Mouse (Mus musculus) embryonic facial prominence, embryonic 15.5 days (tissue): Measurements from ENCODE around the gene Ltb4r2. TPM values are rescaled to one million over a fixed set of nuclear protein-coding genes. Genes with fewer than 3 reads are reported as not detected.

Experiments used
- ATAC-seq: fragments of 200-750 bp; cut with Nextera tagmentation; 2 replicates; pipeline ENCODE4 v1.8.0; 2017; ENCODE audit warnings: low read depth, moderate TSS enrichment; ENCODE audit not compliant: insufficient number of reproducible peaks, low FRiP score, low TSS enrichment
- H3K27ac ChIP-seq: fragments of 300-500 bp; sonication (generic); replicated peaks from 2 replicates; pipeline ENCODE4 v1.5.1; 2015; ENCODE audit warnings: mild to moderate bottlenecking, inconsistent platforms
- H3K27me3 ChIP-seq: fragments of 300-500 bp; sonication (generic); 2 replicates; pipeline ENCODE4 v1.6.1; 2015; ENCODE audit warnings: inconsistent platforms
- H3K36me3 ChIP-seq: fragments of 300-500 bp; sonication (generic); 2 replicates; pipeline ENCODE4 v1.6.1; 2015; ENCODE audit warnings: mild to moderate bottlenecking, inconsistent platforms
- H3K4me1 ChIP-seq: fragments of 300-500 bp; sonication (generic); 2 replicates; pipeline ENCODE4 v1.6.1; 2015; ENCODE audit warnings: inconsistent platforms
- H3K4me2 ChIP-seq: fragments of 300-500 bp; sonication (generic); replicated peaks from 2 replicates; pipeline ENCODE4 v1.6.1; 2015; ENCODE audit warnings: mild to moderate bottlenecking, inconsistent platforms
- H3K4me3 ChIP-seq: fragments of 300-500 bp; sonication (generic); replicated peaks from 2 replicates; pipeline ENCODE4 v1.5.1; 2015; ENCODE audit warnings: mild to moderate bottlenecking, inconsistent platforms
- H3K9ac ChIP-seq: fragments of 300-500 bp; sonication (generic); 2 replicates; pipeline ENCODE4 v1.6.1; 2015; ENCODE audit warnings: inconsistent platforms
- H3K9me3 ChIP-seq: fragments of 300-500 bp; sonication (generic); replicated peaks from 2 replicates; pipeline ENCODE4 v1.6.1; 2016; ENCODE audit warnings: inconsistent platforms
- WGBS: fragments of 180-500 bp; shearing (Covaris S2); methylation state at CpG from one replicate; pipeline ENCODE4 v1.1.7; 2015; 5-methylcytosine and 5-hydroxymethylcytosine counted together
- polyA plus RNA-seq: library from polyadenylated mRNA; unstranded; fragments of >200 nt; fragmentation: Nextera tagmentation; extraction: Ambion mirVana; gene quantifications from 2 replicates; pipeline ENCODE4 v1.2.1, GENCODE M21; 2015

The Ltb4r2 gene
- polyA plus RNA-seq, 1 experiment from 2014 or later, result 0.95 TPM

GRCm38 (mm10) chr14:55765696-55766095 lies 4.5 kb downstream of the Ltb4r2 start, which contains the start of gene Ltb4r1:
Ltb4r1 (plus strand) TSS chr14:55765962.
- 0 out of 2 replicates have a peak, but pooled peaks cover 2% of the 10 kb centered on the region for H3K36me3 ChIP-seq
- WGBS, result 58% methylated on average over 4 of the region's 4 CpGs
- peaks cover 49% of the 10 kb centered on the region for H3K27me3 ChIP-seq
- no peaks in the 10 kb centered on the region for H3K9me3 ChIP-seq
- no peak for ATAC-seq
- H3K27ac ChIP-seq, result no peak within 1 kb of the TSS
- no peak within 1 kb of the TSS for H3K4me2 ChIP-seq
- H3K4me1 ChIP-seq, result peaks cover 32% of the 10 kb centered on the region
- H3K9ac ChIP-seq, result no peak within 1 kb of the TSS
- H3K4me3 ChIP-seq, result no peak within 1 kb of the TSS

- Histone ChIP-seq H3K4me2 (peak overlapping the region; percentile 76), H3K4me1 (peaks cover 15% of the 10 kb centered on the region), H3K27ac (no peak overlapping the region), H3K9me3 (no peaks in the 10 kb centered on the region), H3K36me3 (0 out of 2 replicates have a peak, but pooled peaks cover 2% of the 10 kb centered on the region), H3K4me3 (peak overlapping the region; percentile 46), H3K9ac (peak overlapping the region; percentile 51), H3K27me3 (peaks cover 41% of the 10 kb centered on the region)
- WGBS, result 11% methylated on average over 52 of the region's 52 CpGs
- peak; percentile 57 for ATAC-seq
These were observed 6.5 kb downstream of the Ltb4r2 start for GRCm38 (mm10) chr14:55767519-55768414.

GRCm38 (mm10) chr14:55768555-55768954 lies 7.3 kb downstream of the Ltb4r2 start:
- 0 out of 2 replicates have a peak, but pooled peaks cover 2% of the 10 kb centered on the region for H3K36me3 ChIP-seq
- H3K4me3 ChIP-seq, result no peak overlapping the region
- H3K9ac ChIP-seq, result no peak overlapping the region; the same call in 1 of the 2 replicates
- H3K4me2 ChIP-seq, result no peak overlapping the region
- H3K9me3 ChIP-seq, result no peaks in the 10 kb centered on the region
- H3K4me1 ChIP-seq, result peaks cover 10% of the 10 kb centered on the region
- 83% methylated on average over 6 of the region's 6 CpGs for WGBS
- H3K27me3 ChIP-seq, result peaks cover 41% of the 10 kb centered on the region
- no peak for ATAC-seq
- no peak overlapping the region for H3K27ac ChIP-seq

- ATAC-seq, result no peak
- Histone ChIP-seq H3K4me3 (no peak overlapping the region), H3K9me3 (no peaks in the 10 kb centered on the region), H3K4me2 (no peak overlapping the region), H3K36me3 (0 out of 2 replicates have a peak, but pooled peaks cover 2% of the 10 kb centered on the region), H3K4me1 (peaks cover 10% of the 10 kb centered on the region), H3K9ac (no peak overlapping the region), H3K27me3 (peaks cover 40% of the 10 kb centered on the region), H3K27ac (no peak overlapping the region)
- WGBS, result 74% methylated on average over 16 of the region's 16 CpGs
These were observed 8.0 kb downstream of the Ltb4r2 start for GRCm38 (mm10) chr14:55769087-55769703.

GRCm38 (mm10) chr14:55776711-55777110 lies 15.5 kb downstream of the Ltb4r2 start:
- H3K9ac ChIP-seq, result no peak overlapping the region
- H3K27ac ChIP-seq, result no peak overlapping the region
- peaks cover 19% of the 10 kb centered on the region for H3K36me3 ChIP-seq
- no peak for ATAC-seq
- no peak overlapping the region for H3K4me3 ChIP-seq
- no peak overlapping the region for H3K4me2 ChIP-seq
- no peaks in the 10 kb centered on the region for H3K9me3 ChIP-seq
- H3K4me1 ChIP-seq, result peaks cover 11% of the 10 kb centered on the region
- peaks cover 6% of the 10 kb centered on the region; the same call in 1 of the 2 replicates for H3K27me3 ChIP-seq
- WGBS, result 61% methylated on average over 7 of the region's 7 CpGs

GRCm38 (mm10) chr14:55777176-55777575 lies 15.9 kb downstream of the Ltb4r2 start:
- H3K27me3 ChIP-seq, result 0 out of 2 replicates have a peak, but pooled peaks cover 5% of the 10 kb centered on the region
- peaks cover 19% of the 10 kb centered on the region for H3K36me3 ChIP-seq
- H3K27ac ChIP-seq, result no peak overlapping the region
- no peak for ATAC-seq
- no peak overlapping the region for H3K9ac ChIP-seq
- H3K4me1 ChIP-seq, result peaks cover 16% of the 10 kb centered on the region
- no peak overlapping the region for H3K4me3 ChIP-seq
- H3K4me2 ChIP-seq, result no peak overlapping the region
- H3K9me3 ChIP-seq, result no peaks in the 10 kb centered on the region
- 37% methylated on average over 3 of the region's 3 CpGs for WGBS

GRCm38 (mm10) chr14:55777806-55778205 lies 16.6 kb downstream of the Ltb4r2 start:
- Histone ChIP-seq H3K36me3 (peaks cover 19% of the 10 kb centered on the region), H3K27ac (no peak overlapping the region), H3K9ac (no peak overlapping the region), H3K4me3 (no peak overlapping the region), H3K4me1 (peaks cover 20% of the 10 kb centered on the region), H3K4me2 (no peak overlapping the region), H3K27me3 (0 out of 2 replicates have a peak, but pooled peaks cover 9% of the 10 kb centered on the region), H3K9me3 (no peaks in the 10 kb centered on the region)
- 84% methylated on average over 11 of the region's 11 CpGs for WGBS
- no peak for ATAC-seq

GRCm38 (mm10) chr14:55778686-55779085 lies 17.5 kb downstream of the Ltb4r2 start:
- Histone ChIP-seq H3K4me2 (no peak overlapping the region), H3K9ac (no peak overlapping the region), H3K4me3 (no peak overlapping the region), H3K36me3 (peaks cover 19% of the 10 kb centered on the region), H3K4me1 (peaks cover 25% of the 10 kb centered on the region), H3K27me3 (0 out of 2 replicates have a peak, but pooled peaks cover 10% of the 10 kb centered on the region), H3K27ac (no peak overlapping the region), H3K9me3 (no peaks in the 10 kb centered on the region)
- ATAC-seq, result no peak
- 88% methylated on average over 15 of the region's 15 CpGs for WGBS

- Histone ChIP-seq H3K27me3 (0 out of 2 replicates have a peak, but pooled peaks cover 13% of the 10 kb centered on the region), H3K9ac (no peak overlapping the region), H3K4me1 (peaks cover 28% of the 10 kb centered on the region), H3K36me3 (peaks cover 17% of the 10 kb centered on the region), H3K27ac (no peak overlapping the region), H3K9me3 (no peaks in the 10 kb centered on the region), H3K4me2 (no peak overlapping the region), H3K4me3 (no peak overlapping the region)
- ATAC-seq, result no peak
- WGBS, result 59% methylated on average over 16 of the region's 16 CpGs
These were observed 18.4 kb downstream of the Ltb4r2 start for GRCm38 (mm10) chr14:55779656-55780055.

- 81% methylated on average over 11 of the region's 11 CpGs for WGBS
- Histone ChIP-seq H3K9ac (no peak overlapping the region), H3K27me3 (0 out of 2 replicates have a peak, but pooled peaks cover 16% of the 10 kb centered on the region), H3K4me3 (no peak overlapping the region), H3K27ac (no peak overlapping the region), H3K36me3 (peaks cover 8% of the 10 kb centered on the region), H3K9me3 (no peaks in the 10 kb centered on the region), H3K4me1 (peaks cover 28% of the 10 kb centered on the region), H3K4me2 (no peak overlapping the region; the same call in 1 of the 2 replicates)
- no peak for ATAC-seq
These were observed 19.5 kb downstream of the Ltb4r2 start for GRCm38 (mm10) chr14:55780736-55781135.

- H3K27me3 ChIP-seq, result 0 out of 2 replicates have a peak, but pooled peaks cover 16% of the 10 kb centered on the region
- H3K36me3 ChIP-seq, result peaks cover 8% of the 10 kb centered on the region
- peak overlapping the region; percentile 50 for H3K4me2 ChIP-seq
- H3K4me3 ChIP-seq, result peak overlapping the region; percentile 48
- WGBS, result 11% methylated on average over 14 of the region's 14 CpGs
- no peaks in the 10 kb centered on the region for H3K9me3 ChIP-seq
- H3K4me1 ChIP-seq, result peaks cover 28% of the 10 kb centered on the region
- ATAC-seq, result peak; percentile 61; the same call in 1 of the 2 replicates
- no peak overlapping the region for H3K9ac ChIP-seq
- no peak overlapping the region; the same call in 1 of the 2 replicates for H3K27ac ChIP-seq
These were observed 20.1 kb downstream of the Ltb4r2 start for GRCm38 (mm10) chr14:55781310-55781709.
